Mouse (Mus musculus): ENCODE results near the gene Ddx52.

Ddx52 gene

DNA sequence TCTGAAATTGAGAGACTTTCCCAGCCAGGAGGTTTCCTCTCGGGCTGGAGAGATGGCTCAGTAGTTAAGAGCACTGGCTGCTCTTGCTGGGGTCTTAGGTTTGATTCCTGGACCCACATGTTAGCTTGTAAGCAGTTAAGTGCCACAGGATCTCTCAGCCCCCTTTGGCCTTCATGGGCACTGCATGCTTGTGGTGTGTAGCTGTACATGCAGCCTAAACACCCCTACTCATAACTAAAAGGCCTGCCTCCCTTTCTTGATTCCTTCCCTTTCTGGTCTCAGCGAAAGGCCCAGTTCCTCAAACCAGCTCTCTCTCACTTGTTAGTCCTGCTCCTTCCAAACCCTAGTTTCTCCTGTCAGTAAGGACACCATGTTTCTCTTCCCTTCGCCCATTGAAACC, 27.2 kb downstream of the Ddx52 start:
- peak; percentile 87 for DNase-seq

DNA sequence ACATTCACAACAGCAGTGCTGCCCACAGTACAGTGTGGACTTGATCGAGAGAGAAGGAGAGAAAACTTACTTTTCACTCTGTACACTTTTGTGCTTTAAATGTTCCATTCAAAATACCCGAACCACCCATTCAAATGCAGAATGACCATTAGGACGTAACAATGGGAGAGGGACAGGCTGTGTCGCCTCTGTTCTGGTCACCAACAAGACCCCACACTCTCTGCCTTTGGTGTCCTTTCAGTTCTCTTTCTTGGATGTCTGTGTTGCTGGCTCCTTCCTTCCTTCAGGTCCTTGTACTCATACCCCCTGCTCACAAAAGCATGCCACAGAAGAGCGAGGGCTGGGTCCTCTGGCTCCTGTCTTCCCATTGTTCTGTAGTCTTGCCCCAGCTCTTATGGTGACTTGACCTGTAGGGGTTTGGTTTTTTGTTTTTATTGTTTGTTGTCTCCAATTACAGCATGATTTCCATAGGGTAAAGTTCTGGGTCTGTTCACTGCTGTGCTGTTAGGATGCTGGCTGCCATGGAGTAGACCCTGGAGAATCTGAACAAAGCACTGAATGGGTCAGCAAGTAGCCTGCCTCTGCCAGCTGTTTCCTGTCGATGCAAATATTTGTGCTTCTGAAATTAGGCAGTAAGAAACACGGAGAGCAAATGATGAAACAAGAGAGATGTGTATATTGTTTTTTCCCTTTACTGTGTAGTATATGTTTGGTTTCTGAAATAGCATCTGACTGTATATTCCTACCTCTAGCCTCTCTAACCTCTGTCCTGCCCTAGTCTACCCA, 32.9 kb downstream of the Ddx52 start:
- no peak for DNase-seq

GRCm38 (mm10) chr11:83975488-83975887, 33.6 kb downstream of the Ddx52 start:
- no peak for DNase-seq

DNA sequence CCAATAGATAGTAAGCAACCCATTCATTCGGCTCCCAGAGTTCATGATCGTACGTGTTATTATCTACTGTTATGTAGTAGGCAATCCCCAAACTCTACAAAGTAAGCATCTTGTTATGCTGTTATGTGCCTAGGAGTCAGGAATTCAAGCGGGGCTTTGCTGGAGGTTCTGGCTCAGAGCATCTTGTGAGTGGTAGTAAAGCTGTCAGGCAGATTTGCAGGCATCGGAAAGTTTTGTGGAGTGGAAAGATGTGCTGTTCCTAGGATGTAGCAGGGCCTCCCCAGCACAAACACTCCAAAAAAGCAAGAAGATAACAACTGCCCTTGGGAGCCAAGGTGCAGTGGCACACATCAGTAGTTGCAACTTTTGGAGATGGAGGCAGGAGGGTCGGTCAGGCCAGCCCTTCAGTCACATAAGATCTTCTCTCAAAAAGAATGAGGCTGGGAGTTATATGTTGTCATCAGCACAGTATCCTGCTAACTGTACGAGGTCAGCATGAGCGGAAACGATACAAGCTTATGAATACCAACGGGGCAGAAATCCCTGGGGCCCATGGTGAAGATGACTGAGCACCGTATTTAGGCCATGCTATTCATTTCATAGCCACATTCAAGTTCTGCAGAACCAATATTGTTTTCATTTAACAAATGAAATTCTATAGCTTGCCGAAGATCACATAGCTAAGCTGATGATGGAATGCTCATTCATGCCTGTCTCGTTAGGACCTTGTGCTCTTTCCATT, 34.5 kb downstream of the Ddx52 start:
- DNase-seq, result no peak

- DNase-seq, result no peak
These were observed 35.9 kb downstream of the Ddx52 start for GRCm38 (mm10) chr11:83977810-83978209.

- peak; percentile 53 for DNase-seq
These were observed 38.1 kb downstream of the Ddx52 start for GRCm38 (mm10) chr11:83979992-83980391.

GRCm38 (mm10) chr11:83981338-83981737, 39.5 kb downstream of the Ddx52 start:
- peak; percentile 36 for DNase-seq

DNA sequence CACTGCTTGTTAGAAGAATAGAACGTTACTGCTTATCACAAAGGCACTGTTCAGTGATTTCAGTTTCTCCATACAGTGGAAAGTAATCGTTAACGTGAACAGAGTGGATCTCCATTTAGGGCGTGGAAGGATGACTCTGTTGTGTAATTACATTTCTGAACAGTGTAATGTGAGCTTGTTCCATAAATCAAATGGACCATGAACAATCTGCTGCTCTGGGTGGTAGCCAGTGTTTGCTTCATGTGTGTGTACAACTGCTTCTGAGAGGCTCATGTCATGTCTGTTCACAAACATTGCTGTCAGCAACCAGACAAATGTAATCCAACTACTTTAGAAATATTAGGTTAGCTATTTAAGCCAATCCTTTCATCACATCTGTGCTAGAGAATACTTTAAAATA, 49.8 kb downstream of the Ddx52 start:
- DNase-seq, result no peak

- peak; percentile 86 for DNase-seq
These were observed 51.6 kb downstream of the Ddx52 start for GRCm38 (mm10) chr11:83993428-83993827.

DNA sequence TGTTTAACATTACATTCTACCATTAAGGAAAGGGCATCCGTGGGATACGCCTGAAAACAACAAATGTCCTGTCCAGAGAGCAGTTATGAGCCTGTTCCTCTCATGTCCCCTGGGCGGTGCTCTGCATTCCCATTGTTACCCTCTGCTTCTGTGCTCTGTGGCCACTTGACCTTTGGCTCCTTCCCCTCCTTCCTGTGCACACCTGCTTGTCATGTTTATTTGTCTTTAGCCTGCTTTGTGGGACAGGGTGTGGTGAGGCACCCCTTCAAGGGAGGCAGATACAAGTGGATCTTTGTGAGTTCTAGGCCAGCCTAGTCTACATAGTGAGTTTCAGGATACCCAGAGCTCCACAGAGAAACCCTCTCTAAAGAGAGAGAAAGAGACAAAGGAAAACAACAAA, 52.6 kb downstream of the Ddx52 start:
- DNase-seq, result no peak

GRCm38 (mm10) chr11:83995535-83995950, 53.7 kb downstream of the Ddx52 start:
- DNase-seq, result no peak

DNA sequence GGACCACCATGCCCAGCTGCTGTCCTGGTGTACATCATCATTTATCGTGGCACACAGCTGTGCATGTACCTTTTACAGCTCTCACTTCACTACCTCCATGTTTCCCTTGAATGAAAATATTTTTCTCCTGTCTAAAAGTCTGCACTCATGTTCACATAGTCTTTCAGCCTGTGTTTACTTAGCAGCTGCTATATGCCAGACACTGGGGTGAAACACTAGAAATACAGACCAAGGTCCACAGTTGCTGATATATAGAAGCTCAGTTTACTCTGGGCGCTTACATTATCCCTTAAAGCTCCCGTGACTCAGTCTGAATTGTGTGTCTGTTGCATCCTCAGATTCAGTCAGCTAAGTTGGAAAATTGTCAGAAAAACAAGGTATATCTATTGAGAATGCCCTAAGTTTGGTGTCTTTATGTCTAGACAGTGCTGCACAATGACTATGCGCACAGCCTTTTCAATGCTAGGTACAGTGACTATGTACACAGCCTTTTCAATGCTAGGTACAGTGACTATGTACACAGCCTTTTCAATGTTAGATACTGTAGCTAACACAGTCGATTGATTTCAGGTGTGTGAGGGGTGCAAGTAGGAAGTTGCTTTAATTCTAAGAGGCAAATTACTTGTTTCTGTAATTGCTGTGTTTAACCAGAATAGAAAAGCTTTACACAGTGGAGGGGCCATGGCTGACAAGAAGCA, 55.5 kb downstream of the Ddx52 start:
- no peak for DNase-seq

GRCm38 (mm10) chr11:83998993-83999392, 57.1 kb downstream of the Ddx52 start:
- no peak for DNase-seq

DNA sequence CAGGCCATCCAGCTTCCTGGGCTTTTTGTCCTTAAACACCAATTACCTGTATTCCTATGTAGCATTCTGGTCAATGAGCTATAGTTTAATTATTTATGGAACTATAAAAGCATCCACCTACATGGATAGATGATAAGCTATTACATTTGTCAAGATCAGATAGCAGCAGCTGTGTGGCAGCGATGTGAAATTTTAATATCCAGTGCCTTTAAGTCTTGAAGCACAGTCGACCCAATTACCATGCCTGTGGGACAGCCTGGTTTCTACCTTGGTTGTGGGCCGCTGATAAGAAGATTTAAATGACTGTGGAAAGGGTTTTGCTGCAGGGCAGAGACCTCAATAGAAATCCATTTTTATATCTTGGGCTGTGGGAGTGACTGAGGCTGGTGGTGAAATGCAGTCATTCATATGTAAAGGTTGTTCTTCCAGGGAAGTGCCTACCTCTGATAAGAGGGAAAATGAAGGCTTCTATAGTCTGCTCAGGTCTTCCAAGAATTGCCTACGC, 57.6 kb downstream of the Ddx52 start:
- DNase-seq, result no peak

- no peak for DNase-seq
These were observed 59.4 kb downstream of the Ddx52 start for GRCm38 (mm10) chr11:84001257-84001656.

DNA sequence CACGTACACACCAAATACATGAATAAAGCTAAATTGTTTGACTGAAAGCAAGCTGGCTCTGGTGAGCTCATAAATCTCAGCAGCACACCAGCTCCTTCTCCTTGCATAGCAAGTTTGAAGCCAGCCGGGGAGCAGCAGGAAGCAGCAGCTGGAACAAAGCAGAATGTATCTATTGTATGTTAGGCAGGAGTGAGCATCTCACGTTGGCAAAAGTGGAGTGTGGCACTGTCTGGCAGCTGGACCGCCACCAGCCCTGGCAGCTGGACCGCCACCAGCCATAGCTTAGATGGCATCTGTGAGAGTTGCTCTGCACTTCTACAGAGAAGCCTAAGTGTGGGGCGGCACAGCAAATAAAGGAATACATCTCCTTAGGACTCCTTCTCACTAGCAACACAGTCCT, 62.1 kb downstream of the Ddx52 start:
- DNase-seq, result no peak

DNA sequence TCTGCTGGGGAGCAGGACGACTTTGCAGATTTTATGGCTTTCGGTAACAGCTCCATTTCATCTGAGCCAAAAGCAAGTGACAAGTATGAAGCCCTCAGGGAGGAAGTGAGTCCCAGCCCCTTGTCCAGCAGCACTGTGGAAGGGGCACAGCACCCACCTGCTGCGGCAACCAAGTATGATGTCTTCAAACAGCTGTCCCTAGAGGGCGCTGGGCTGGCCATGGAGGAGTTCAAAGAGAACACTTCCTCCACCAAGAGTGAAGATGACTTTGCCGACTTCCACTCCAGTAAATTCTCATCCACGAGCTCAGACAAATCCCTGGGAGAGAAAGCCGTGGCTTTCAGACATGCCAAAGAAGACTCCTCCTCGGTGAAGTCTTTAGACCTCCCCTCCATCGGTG, 67.1 kb downstream of the Ddx52 start:
- no peak for DNase-seq

- no peak for DNase-seq
These were observed 68.5 kb downstream of the Ddx52 start for GRCm38 (mm10) chr11:84010411-84010810.

GRCm38 (mm10) chr11:84011050-84011449, 69.2 kb downstream of the Ddx52 start:
- DNase-seq, result no peak

DNA sequence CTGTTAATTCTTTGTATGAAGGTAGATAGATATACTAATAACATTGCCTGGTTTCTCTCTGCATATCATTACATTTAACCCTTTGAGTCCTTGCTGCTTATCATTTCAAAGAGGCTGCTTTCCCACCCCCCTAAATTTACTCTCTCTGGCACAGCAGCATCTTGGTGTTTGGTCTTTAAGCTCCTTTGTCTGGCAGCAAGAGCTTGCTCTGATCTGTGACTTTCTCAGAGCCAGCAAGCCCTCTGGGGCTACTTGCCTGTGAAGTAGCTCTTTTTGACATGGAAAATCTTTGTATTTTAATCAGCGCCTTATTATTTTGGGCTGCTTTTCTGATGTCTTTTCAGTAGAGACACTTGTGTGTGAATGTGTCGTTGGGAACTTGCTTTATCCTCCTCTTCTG, 69.7 kb downstream of the Ddx52 start:
- no peak for DNase-seq

Data from heart, adult 11 months (tissue).